Mouse (Mus musculus) hindbrain, embryonic 16.5 days (tissue): Measurements from ENCODE around the gene Aldh3b2. TPM values are rescaled to one million over a fixed set of nuclear protein-coding genes. Genes with fewer than 3 reads are reported as not detected.

Experiments
- ATAC-seq: fragments of 200-750 bp; cut with Nextera tagmentation; 2 replicates; pipeline ENCODE4 v1.8.0; 2017; ENCODE audit warnings: moderate TSS enrichment, moderate library complexity
- H3K27ac ChIP-seq: fragments of 300-500 bp; sonication (generic); 2 replicates; pipeline ENCODE4 v1.5.1; 2014; ENCODE audit warnings: low read depth, mild to moderate bottlenecking, control low read depth, low read length, moderate library complexity
- H3K27me3 ChIP-seq: fragments of 300-500 bp; sonication (generic); replicated peaks from 2 replicates; pipeline ENCODE4 v1.6.1; 2014; ENCODE audit warnings: low read length; ENCODE audit not compliant: control insufficient read depth, insufficient read depth
- H3K36me3 ChIP-seq: fragments of 300-500 bp; sonication (generic); 2 replicates; pipeline ENCODE4 v1.6.1; 2014; ENCODE audit warnings: mild to moderate bottlenecking, low read length, moderate library complexity, mixed read lengths; ENCODE audit not compliant: control insufficient read depth, insufficient read depth
- H3K4me1 ChIP-seq: fragments of 300-500 bp; sonication (generic); 2 replicates; pipeline ENCODE4 v1.6.1; 2014; ENCODE audit warnings: low read depth, low read length; ENCODE audit not compliant: control insufficient read depth, insufficient read depth
- H3K4me2 ChIP-seq: fragments of 300-500 bp; sonication (generic); 2 replicates; pipeline ENCODE4 v1.6.1; 2014; ENCODE audit warnings: mild to moderate bottlenecking, low read length, control low read depth, moderate library complexity
- H3K4me3 ChIP-seq: fragments of 300-500 bp; sonication (generic); 2 replicates; pipeline ENCODE4 v1.5.1; 2014; ENCODE audit warnings: mild to moderate bottlenecking, low read length, control low read depth, moderate library complexity
- H3K9ac ChIP-seq: fragments of 300-500 bp; sonication (generic); 2 replicates; pipeline ENCODE4 v1.6.1; 2014; ENCODE audit warnings: low read depth, mild to moderate bottlenecking, control low read depth, low read length, moderate library complexity
- H3K9me3 ChIP-seq: fragments of 300-500 bp; sonication (generic); 2 replicates; pipeline ENCODE4 v1.6.1; 2014; ENCODE audit warnings: mild to moderate bottlenecking, low read length, moderate library complexity; ENCODE audit not compliant: control insufficient read depth
- WGBS: fragments of 180-500 bp; shearing (Covaris S2); extraction: QIAGEN DNeasy Blood & Tissue Kit; methylation state at CpG from one replicate; pipeline ENCODE4 v1.1.7; 2014; 5-methylcytosine and 5-hydroxymethylcytosine counted together
- polyA plus RNA-seq: library from polyadenylated mRNA; unstranded; fragments of >200 nt; fragmentation: Nextera tagmentation; extraction: Ambion mirVana; gene quantifications from 2 replicates; pipeline ENCODE4 v1.2.1, GENCODE M21; 2015

Gene Aldh3b2
- 0.44 and 0.66 TPM in 2 replicates for polyA plus RNA-seq

DNA sequence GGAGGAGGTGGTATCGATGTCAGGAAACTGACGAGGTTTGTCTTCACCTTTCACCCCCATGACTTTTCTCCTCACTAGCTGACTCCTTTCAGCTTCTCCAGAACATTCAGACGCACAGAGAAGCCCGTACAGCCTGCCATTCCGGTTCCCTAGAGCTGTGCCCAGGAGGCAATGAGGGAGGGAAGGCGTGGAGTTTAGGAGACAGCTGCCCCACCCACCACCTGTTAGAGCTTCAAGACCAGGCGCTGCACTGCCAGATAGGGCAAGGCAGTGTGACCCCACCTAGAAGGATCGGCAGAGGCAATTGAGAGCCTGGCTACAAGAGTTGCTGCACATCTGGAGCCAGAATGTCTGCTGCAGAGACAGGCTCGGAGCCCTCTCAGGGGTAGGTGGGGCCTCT is at the start of gene Aldh3b2:
TSS of gene Aldh3b2 (plus strand) at position 100 of the 400 bp plus-strand sequence.
- no peaks in the 10 kb centered on the region for H3K27me3 ChIP-seq
- ATAC-seq, result no peak
- H3K9ac ChIP-seq, result no peak within 1 kb of the TSS
- WGBS, result 54% methylated on average over 9 of the region's 9 CpGs
- no peaks in the 10 kb centered on the region for H3K4me1 ChIP-seq
- no peak within 1 kb of the TSS for H3K27ac ChIP-seq
- no peaks in the 10 kb centered on the region for H3K36me3 ChIP-seq
- H3K4me3 ChIP-seq, result no peak within 1 kb of the TSS
- H3K9me3 ChIP-seq, result no peaks in the 10 kb centered on the region
- no peak within 1 kb of the TSS for H3K4me2 ChIP-seq

DNA sequence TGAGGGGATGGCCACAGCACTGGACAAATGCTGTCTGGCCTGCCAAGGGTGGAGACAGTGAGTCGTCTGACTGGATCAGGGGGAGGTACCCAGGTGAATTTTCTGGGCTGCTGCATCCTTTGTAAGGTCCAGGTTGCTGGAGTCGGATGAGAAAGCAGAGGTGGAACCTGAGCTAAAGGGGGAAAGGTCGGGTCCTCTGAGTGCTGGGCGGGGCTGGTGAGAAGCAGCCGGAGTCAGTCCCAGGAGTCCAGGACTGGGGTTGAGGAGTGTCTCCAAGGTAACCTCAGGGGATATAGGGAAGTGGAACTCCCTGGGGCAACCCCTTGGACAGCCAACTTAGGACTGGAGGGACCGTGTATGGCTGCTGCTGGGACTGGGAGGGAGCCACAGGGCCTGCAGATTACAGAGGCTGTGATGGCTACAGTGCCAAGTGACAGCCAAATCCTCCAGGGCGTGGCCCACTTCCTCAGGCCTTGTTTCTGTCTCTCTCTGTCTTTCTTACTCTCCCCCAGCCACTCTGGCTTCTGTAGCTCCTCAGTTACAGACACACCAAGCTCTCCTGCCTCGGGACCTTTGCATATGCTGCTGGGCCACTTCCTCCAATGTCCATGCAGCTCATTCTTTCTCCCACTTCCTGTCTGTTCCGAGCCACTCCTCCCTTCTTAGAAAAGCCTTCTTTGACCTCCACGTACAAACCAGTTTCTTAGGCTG is 49.3 kb upstream of the Aldh3b2 start:
- H3K27me3 ChIP-seq, result no peaks in the 10 kb centered on the region
- ATAC-seq, result no peak
- H3K36me3 ChIP-seq, result no peaks in the 10 kb centered on the region
- H3K4me2 ChIP-seq, result no peak overlapping the region
- 58% methylated on average over 10 of the region's 10 CpGs for WGBS
- no peaks in the 10 kb centered on the region for H3K9me3 ChIP-seq
- no peak overlapping the region for H3K27ac ChIP-seq
- no peak overlapping the region for H3K4me3 ChIP-seq
- H3K4me1 ChIP-seq, result no peaks in the 10 kb centered on the region
- H3K9ac ChIP-seq, result no peak overlapping the region

DNA sequence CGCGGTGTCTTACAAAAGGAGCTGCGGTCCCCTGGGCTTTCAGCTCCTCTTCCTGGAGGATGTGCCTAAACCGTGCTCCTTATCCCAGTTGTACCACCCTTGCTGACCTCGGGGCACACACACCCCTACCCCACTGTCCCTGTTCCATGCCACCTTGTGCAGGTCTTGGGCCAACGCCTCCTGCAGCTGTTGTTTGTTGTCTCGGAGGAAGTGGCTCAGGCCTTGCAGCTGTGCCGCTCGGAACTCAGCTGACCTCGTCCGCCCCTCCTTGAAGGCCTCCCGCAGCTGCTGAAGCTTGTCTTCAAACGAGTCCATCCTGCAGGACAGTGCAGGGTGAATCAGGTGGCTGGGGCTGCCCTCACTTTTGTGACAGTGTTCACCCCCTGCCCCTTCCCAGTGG is 48.5 kb upstream of the Aldh3b2 start:
- no peaks in the 10 kb centered on the region for H3K9me3 ChIP-seq
- no peak overlapping the region for H3K27ac ChIP-seq
- 46% methylated on average over 13 of the region's 13 CpGs for WGBS
- H3K4me1 ChIP-seq, result no peaks in the 10 kb centered on the region
- H3K9ac ChIP-seq, result no peak overlapping the region
- H3K27me3 ChIP-seq, result no peaks in the 10 kb centered on the region
- no peak overlapping the region for H3K4me3 ChIP-seq
- H3K36me3 ChIP-seq, result no peaks in the 10 kb centered on the region
- no peak overlapping the region for H3K4me2 ChIP-seq
- no peak for ATAC-seq

DNA sequence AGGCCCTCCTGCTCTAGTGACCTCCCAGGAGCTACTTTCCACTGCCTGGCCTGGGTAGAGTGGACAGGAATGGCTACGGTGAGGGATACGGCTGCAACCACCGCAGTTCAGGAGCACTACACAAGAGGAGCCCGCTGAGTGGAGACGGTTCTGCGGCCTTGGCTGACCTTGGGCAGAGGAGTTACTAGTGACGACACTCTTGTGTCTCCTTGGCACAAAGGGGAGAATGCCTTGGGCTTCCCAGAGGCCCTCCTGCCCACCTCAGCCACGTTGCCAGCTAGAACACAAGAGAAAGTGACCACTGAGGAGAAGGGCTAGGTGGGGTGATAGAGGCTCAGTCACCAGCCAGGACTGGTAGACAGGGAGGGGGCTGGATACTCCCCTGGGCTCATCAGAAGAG is 47.9 kb upstream of the Aldh3b2 start:
- Histone ChIP-seq H3K27ac (no peak overlapping the region), H3K27me3 (no peaks in the 10 kb centered on the region), H3K9me3 (no peaks in the 10 kb centered on the region), H3K4me1 (no peaks in the 10 kb centered on the region; the same call in 1 of the 2 replicates), H3K4me2 (no peak overlapping the region), H3K4me3 (no peak overlapping the region), H3K36me3 (no peaks in the 10 kb centered on the region), H3K9ac (no peak overlapping the region)
- WGBS, result 78% methylated on average over 8 of the region's 8 CpGs
- ATAC-seq, result no peak

DNA sequence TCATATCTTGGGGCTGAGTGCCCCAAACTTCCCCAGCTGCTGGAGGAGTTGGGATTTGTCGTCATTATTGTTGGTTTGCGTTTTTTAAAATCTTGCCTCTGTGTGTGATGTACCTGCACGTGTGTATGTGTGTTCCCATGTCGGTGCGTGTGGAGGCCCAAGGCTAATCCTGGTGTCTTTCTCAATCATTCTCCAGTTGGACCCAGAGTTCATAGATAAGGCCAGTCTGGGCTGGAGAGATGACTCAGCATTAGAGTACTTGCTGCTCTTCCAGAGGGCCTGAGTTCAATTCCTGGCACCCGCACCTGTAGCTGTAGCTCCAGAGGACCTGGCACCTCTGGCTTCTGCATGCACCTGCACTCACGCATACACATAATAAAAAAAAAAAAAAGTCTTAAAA is 47.3 kb upstream of the Aldh3b2 start:
- no peak overlapping the region for H3K9ac ChIP-seq
- no peaks in the 10 kb centered on the region for H3K36me3 ChIP-seq
- H3K27ac ChIP-seq, result no peak overlapping the region
- 94% methylated on average over 7 of the region's 7 CpGs for WGBS
- no peaks in the 10 kb centered on the region for H3K27me3 ChIP-seq
- H3K4me3 ChIP-seq, result no peak overlapping the region
- no peak overlapping the region for H3K4me2 ChIP-seq
- H3K9me3 ChIP-seq, result no peaks in the 10 kb centered on the region
- H3K4me1 ChIP-seq, result peaks cover 4% of the 10 kb centered on the region
- no peak for ATAC-seq

DNA sequence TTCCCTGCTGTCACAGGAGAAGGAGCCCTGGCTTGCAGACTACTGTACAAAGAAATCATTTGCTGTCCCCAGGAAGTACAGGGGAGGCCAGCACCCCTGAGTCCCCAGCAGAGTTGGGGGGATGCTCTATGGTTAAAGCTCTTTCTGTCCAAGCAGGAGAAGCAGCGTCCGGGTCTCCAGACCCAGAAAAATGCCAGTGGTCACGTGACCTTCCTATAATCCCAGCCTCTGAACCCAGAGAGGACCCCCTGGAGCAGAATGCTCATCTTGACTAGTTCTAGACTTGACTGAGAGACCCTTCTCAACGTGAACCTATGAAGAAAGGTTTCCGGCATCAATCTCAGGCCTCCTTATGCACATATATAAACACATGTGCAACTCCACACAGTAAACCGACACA is 46.3 kb upstream of the Aldh3b2 start:
- Histone ChIP-seq H3K4me3 (no peak overlapping the region), H3K27me3 (no peaks in the 10 kb centered on the region), H3K4me2 (no peak overlapping the region), H3K9me3 (no peaks in the 10 kb centered on the region), H3K27ac (no peak overlapping the region), H3K4me1 (peaks cover 13% of the 10 kb centered on the region), H3K9ac (no peak overlapping the region), H3K36me3 (no peaks in the 10 kb centered on the region)
- ATAC-seq, result no peak
- WGBS, result 87% methylated on average over 6 of the region's 6 CpGs

DNA sequence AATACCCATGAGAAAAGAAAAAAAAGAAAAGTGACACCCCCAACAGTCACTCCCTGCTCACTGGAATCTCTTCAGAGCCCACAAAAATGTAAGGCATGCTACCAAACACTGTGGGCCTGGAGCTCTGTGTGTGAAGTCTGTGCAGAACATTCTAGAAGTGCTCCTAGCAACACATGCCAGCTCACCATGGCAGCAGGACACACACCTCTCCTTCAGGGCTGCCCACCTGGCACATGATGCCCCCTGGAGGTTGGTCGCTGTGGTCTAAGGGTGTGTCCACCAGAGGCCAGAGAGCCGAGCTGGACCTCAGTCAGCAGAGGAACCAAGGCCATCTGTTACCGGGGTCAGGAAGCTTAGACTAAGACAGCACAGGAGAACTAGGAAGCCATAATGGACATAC is 45.8 kb upstream of the Aldh3b2 start:
- Histone ChIP-seq H3K4me2 (no peak overlapping the region), H3K36me3 (no peaks in the 10 kb centered on the region), H3K4me3 (no peak overlapping the region), H3K27ac (no peak overlapping the region), H3K4me1 (peaks cover 13% of the 10 kb centered on the region), H3K9me3 (no peaks in the 10 kb centered on the region), H3K9ac (no peak overlapping the region), H3K27me3 (no peaks in the 10 kb centered on the region)
- no peak for ATAC-seq
- 77% methylated on average over 3 of the region's 3 CpGs for WGBS

DNA sequence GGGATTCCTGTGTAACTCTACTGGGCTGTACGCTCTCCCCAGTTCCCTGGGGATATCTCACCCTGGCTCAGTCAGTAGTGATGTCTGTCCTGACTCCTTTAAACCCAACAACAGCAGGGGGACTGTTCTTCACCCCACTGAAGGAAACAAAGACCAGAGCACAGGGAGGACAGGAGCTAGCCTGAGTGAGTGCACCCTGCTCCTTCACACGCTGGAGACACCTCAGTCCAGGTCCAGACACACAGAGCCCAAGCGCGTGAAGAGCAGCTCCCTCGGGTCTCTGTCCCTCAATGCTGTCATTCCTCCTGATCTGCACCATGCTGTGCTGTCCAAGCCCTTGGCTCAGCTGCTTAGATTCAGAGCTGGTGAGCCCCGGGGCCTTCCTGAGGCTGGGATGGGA is 45.4 kb upstream of the Aldh3b2 start:
- Histone ChIP-seq H3K9ac (no peak overlapping the region), H3K36me3 (no peaks in the 10 kb centered on the region), H3K4me2 (no peak overlapping the region), H3K4me1 (peaks cover 13% of the 10 kb centered on the region), H3K27me3 (no peaks in the 10 kb centered on the region), H3K9me3 (no peaks in the 10 kb centered on the region), H3K27ac (no peak overlapping the region), H3K4me3 (no peak overlapping the region)
- WGBS, result 72% methylated on average over 6 of the region's 6 CpGs
- ATAC-seq, result no peak

DNA sequence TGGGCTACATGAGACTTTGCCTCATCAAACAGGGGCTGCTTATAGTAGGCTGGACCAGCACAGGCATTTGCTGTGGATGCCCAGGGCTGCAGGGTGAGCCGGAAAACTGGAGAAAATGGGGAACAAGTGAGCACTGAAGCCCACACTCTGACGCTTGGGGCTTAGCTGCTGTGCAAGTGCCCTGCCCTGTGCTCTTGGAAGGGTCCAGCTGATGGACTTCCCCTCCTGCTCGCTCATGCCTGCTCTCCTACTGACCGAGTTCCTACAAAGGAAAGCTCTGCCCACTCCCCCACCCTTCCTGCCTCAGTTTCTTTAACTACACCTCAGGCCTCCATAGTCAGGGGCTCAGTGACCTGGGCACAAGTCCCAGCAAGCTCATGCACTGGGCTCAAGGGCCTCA is 44.1 kb upstream of the Aldh3b2 start:
- H3K4me1 ChIP-seq, result peaks cover 13% of the 10 kb centered on the region
- 83% methylated on average over 4 of the region's 4 CpGs for WGBS
- H3K9ac ChIP-seq, result no peak overlapping the region
- H3K9me3 ChIP-seq, result no peaks in the 10 kb centered on the region
- no peaks in the 10 kb centered on the region for H3K27me3 ChIP-seq
- no peak overlapping the region for H3K4me2 ChIP-seq
- H3K36me3 ChIP-seq, result no peaks in the 10 kb centered on the region
- no peak for ATAC-seq
- no peak overlapping the region for H3K4me3 ChIP-seq
- H3K27ac ChIP-seq, result no peak overlapping the region
